Mouse (Mus musculus): ENCODE data around the gene Ntn5.

DNA sequence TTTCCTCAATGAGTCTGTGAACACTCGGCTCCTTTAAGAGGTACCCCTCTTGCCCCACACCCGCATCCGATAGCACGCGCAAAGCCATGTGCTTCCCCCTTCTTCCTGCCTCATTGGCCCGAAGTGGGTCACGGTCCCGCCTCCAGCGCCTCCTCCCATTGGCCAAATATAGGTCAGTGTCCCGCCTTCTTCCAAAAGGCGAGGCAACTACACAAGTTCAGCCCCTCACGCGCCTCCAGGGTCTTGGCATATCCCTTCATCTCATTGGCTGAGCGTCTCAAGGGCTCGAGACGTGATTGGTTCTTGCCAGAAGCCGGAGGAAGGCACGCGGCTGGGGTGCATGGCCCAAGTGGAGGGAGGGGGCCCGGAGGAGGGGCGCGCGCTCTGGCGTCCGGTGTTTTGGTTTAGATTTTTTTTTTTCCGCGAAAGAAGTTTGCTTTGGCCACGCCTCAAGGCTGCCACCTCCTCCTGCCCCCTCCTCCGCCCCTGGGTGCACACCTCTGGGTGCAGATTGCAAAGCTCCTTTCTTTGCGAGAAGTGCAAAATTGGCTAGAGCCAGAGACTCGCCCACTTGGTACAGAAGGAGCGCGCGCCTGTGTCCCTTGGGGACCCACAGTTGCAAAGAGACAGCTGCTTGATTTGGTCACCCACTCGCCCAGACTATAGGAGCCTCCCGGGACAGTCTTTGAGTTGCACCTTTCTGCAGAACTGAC lies 21.1 kb downstream of the Ntn5 start, which contains the start of gene Dbp:
- TF ChIP-seq CTCF (IDR thresholded peaks at IDR 0.05; ENCODE audit: borderline replicate concordance, extremely low read depth, insufficient read depth, insufficient read length) = no peak
- TF ChIP-seq POLR2A (IDR thresholded peaks at IDR 0.05; ENCODE audit: borderline replicate concordance, extremely low read depth, insufficient read depth, insufficient read length, poor library complexity, severe bottlenecking) = no peak
